Mouse (Mus musculus) ovary, adult 10 weeks (tissue): ENCODE results near the gene Npnt. TPM values are rescaled to one million over a fixed set of nuclear protein-coding genes. Genes with fewer than 3 reads are reported as not detected.

Experiments used
- polyA plus RNA-seq: library from polyadenylated mRNA; stranded (reverse); fragments of 350-450 nt; fragmentation: Illumina TruSeq; extraction: RNeasy Lipid Tissue Mini Kit (QIAGEN cat#74804); gene quantifications from one replicate; pipeline ENCODE4 v1.2.3, GENCODE M21; 2014

Npnt gene
- polyA plus RNA-seq, result 29.7 TPM

DNA sequence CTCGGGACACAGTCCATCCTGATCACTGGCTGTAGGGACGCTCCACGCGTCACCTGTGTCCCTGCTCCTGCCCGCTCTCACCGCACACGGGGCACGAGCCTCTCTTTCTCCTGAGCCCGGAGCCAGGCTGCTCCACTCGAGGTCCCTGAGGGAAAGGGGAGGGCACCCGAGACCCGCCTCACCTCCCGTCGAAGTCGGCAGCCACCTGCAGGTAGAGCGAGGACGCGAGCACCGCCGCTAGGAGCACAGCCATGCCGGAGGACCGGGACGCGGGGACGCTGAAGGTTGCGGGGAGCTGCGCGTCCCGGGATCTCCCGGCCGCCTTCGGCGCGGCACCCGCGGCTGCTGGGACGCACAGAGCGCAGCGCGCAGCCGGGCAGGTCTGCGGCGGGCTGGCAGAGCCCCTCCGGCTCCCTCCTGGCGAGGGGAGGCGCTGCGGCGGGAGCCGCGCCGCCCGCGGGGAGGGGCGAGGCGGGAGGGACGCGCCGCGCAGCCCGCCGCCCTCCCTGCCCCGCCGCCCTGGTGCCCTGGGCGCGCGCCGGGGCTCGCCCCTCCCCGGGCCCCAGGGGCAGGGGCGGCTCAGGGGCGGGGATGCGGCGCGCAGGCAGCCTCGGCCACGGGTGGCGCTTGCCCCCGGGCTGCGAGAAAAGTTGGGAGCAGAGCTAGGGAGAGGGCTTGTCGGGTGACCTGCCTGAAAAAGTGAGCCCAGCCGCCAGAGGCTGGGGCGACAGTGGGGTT lies at the start of gene Npnt:
TSS of gene Npnt (minus strand) at position 501 of the 738 bp plus-strand sequence.

Other genes with a start within 250 kb of the Npnt start
- 35.8 TPM for gene Ints12, start 141.5 kb upstream of the Npnt start, polyA plus RNA-seq
- 27.5 TPM for gene Gstcd, start 141.7 kb upstream of the Npnt start, polyA plus RNA-seq